Comparison of ENCODE assay signal across 1 mouse cellular context in genomic region chr5:145140611-145141010, GRCm38 (mm10).
TF ChIP-seq lines count a peak whose summit lies in the region.

No protein-coding gene starts in this region.

TF ChIP-seq in myocyte, 11 proteins besides CTCF, POLR2A, EP300 and RAD21 (continued from another document):
- no peak for TF ChIP-seq MYOD1 (IDR thresholded peaks at IDR 0.05; ENCODE audit: control insufficient read depth in 1 of 3, insufficient read length in 2 of 3, low read depth in 2 of 3)
- no peak for TF ChIP-seq REST (IDR thresholded peaks at IDR 0.05; ENCODE audit: insufficient read depth, insufficient read length)
- no peak for TF ChIP-seq TCF12 (IDR thresholded peaks at IDR 0.05; ENCODE audit: insufficient read depth, poor library complexity, severe bottlenecking)
- TF ChIP-seq E2F4 (IDR thresholded peaks at IDR 0.05; ENCODE audit: insufficient read depth), result no peak
- no peak for TF ChIP-seq SRF (IDR thresholded peaks at IDR 0.05; ENCODE audit: control insufficient read depth, insufficient read length, low read depth)
- TF ChIP-seq POLR2AphosphoS2 (IDR thresholded peaks at IDR 0.05; ENCODE audit: insufficient read length, low read depth), result no peak
- no peak for TF ChIP-seq USF1 (IDR thresholded peaks at IDR 0.05; ENCODE audit: low read depth)
